13 mouse cellular contexts compared by ENCODE assay signal in the genomic region with DNA sequence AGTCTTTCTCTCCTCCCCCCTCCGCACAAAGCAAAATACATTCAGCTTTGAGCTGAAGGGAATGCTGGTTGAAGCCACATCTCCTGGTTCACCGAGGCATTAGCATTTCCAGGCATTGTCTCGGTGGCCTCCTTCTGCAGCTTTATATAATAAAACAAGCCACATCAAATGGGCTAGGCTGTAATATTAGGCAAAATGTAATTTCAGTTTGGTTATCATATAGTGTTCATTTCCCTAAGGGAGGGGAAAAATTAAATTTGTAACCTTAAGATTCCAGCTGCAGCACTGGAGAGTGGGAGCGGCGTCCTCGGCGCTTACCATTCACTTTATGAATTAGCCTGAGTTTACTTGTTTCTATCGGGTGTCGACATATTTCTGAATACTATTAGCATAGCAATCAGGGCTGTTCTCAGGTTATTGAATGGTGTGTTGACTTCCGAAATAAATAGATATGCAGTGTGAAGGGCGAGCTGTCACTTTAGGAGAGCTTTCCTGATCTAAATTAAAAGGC.
DNase-seq lines count a peak whose midpoint lies in the region; ATAC-seq lines count a peak whose summit lies in the region.
"Had no signal": no experiment of that assay in that cellular context is flagged by ENCODE, and none has a peak within 500 bp of the region (broad histone marks: within the 10 kb centered on the region; RNA-seq: fewer than 3 reads in every experiment).

No protein-coding gene starts in this region.

- no peak for ATAC-seq in embryonic facial prominence, embryonic 13.5 days (ENCODE audit: insufficient number of reproducible peaks, insufficient read depth, low FRiP score, low TSS enrichment, low read depth)
- ATAC-seq in midbrain, embryonic 11.5 days (ENCODE audit: low FRiP score) = peak; percentile 79
- peak; percentile 60 for ATAC-seq in neural tube, embryonic 15.5 days (ENCODE audit: low FRiP score)

- WGBS in embryonic facial prominence, embryonic 13.5 days = 63% methylated on average over 11 of the region's 11 CpGs
- WGBS in embryonic facial prominence, embryonic 10.5 days = 74% methylated on average over 11 of the region's 11 CpGs
- WGBS in midbrain, embryonic 11.5 days = 43% methylated on average over 11 of the region's 11 CpGs
- WGBS in neural tube, embryonic 15.5 days = 29% methylated on average over 11 of the region's 11 CpGs

- no peaks in the 10 kb centered on the region for H3K27me3 ChIP-seq in embryonic facial prominence, embryonic 13.5 days
- no peaks in the 10 kb centered on the region for H3K27me3 ChIP-seq in embryonic facial prominence, embryonic 10.5 days (replicated peaks; ENCODE audit: low read depth, poor library complexity, severe bottlenecking)
- no peaks in the 10 kb centered on the region for H3K27me3 ChIP-seq in midbrain, embryonic 11.5 days (ENCODE audit: control insufficient read depth, insufficient read depth, low read length)
- H3K27me3 ChIP-seq in neural tube, embryonic 15.5 days (replicated peaks) = no peaks in the 10 kb centered on the region
- H3K27me3 ChIP-seq: heart, embryonic 15.5 days; liver, embryonic 15.5 days; stomach, embryonic 15.5 days had no signal

- no peaks in the 10 kb centered on the region for H3K36me3 ChIP-seq in embryonic facial prominence, embryonic 13.5 days
- no peaks in the 10 kb centered on the region for H3K36me3 ChIP-seq in embryonic facial prominence, embryonic 10.5 days (replicated peaks)
- no peaks in the 10 kb centered on the region for H3K36me3 ChIP-seq in midbrain, embryonic 11.5 days (ENCODE audit: control insufficient read depth, insufficient read depth, low read length)
- H3K36me3 ChIP-seq in neural tube, embryonic 15.5 days = no peaks in the 10 kb centered on the region
- H3K36me3 ChIP-seq: heart, embryonic 15.5 days; liver, embryonic 15.5 days; stomach, embryonic 15.5 days had no signal

- DNase-seq in embryonic facial prominence, embryonic 10.5 days (ENCODE audit: low spot score) = no peak
- DNase-seq in right cerebral cortex, adult 2 months (ENCODE audit: low spot score in 2 of 2) = peak; percentile 22 to 37
- no peak for DNase-seq in right cerebral cortex, postnatal 14 days
- no peak for DNase-seq in midbrain, embryonic 11.5 days (ENCODE audit: low spot score, missing footprints)
- DNase-seq in lung, postnatal 10 days = no peak
- DNase-seq in adrenal gland, postnatal 14 days = no peak
- DNase-seq: cerebellum, adult 9-10 months; thymus, postnatal 25 days had no signal

- H3K4me3 ChIP-seq in embryonic facial prominence, embryonic 13.5 days = no peak overlapping the region
- no peak overlapping the region for H3K4me3 ChIP-seq in embryonic facial prominence, embryonic 10.5 days
- H3K4me3 ChIP-seq in midbrain, embryonic 11.5 days (ENCODE audit: low read depth, low read length) = no peak overlapping the region
- H3K4me3 ChIP-seq in neural tube, embryonic 15.5 days (replicated peaks) = no peak overlapping the region
- H3K4me3 ChIP-seq: heart, embryonic 15.5 days; liver, embryonic 15.5 days; stomach, embryonic 15.5 days had no signal

- no peak overlapping the region for H3K27ac ChIP-seq in embryonic facial prominence, embryonic 13.5 days
- no peak overlapping the region for H3K27ac ChIP-seq in embryonic facial prominence, embryonic 10.5 days (replicated peaks)
- peak overlapping the region; percentile 52 for H3K27ac ChIP-seq in midbrain, embryonic 11.5 days (ENCODE audit: low read depth, low read length)
- peak overlapping the region; percentile 89 for H3K27ac ChIP-seq in neural tube, embryonic 15.5 days (replicated peaks)
- H3K27ac ChIP-seq: heart, embryonic 15.5 days; liver, embryonic 15.5 days; stomach, embryonic 15.5 days had no signal

- no peaks in the 10 kb centered on the region for H3K4me1 ChIP-seq in embryonic facial prominence, embryonic 13.5 days
- no peaks in the 10 kb centered on the region for H3K4me1 ChIP-seq in embryonic facial prominence, embryonic 10.5 days
- peaks cover 12% of the 10 kb centered on the region for H3K4me1 ChIP-seq in midbrain, embryonic 11.5 days (ENCODE audit: control insufficient read depth, insufficient read depth, low read length)
- H3K4me1 ChIP-seq in neural tube, embryonic 15.5 days = peaks cover 8% of the 10 kb centered on the region
- H3K4me1 ChIP-seq: heart, embryonic 15.5 days; liver, embryonic 15.5 days; stomach, embryonic 15.5 days had no signal

- no peak overlapping the region for H3K9ac ChIP-seq in embryonic facial prominence, embryonic 13.5 days
- no peak overlapping the region for H3K9ac ChIP-seq in midbrain, embryonic 11.5 days (ENCODE audit: low read length)
- peak overlapping the region; percentile 37; the same call in 1 of the 2 replicates for H3K9ac ChIP-seq in neural tube, embryonic 15.5 days (replicated peaks)
- H3K9ac ChIP-seq: heart, embryonic 15.5 days; liver, embryonic 15.5 days; stomach, embryonic 15.5 days had no signal

- H3K4me2 ChIP-seq in embryonic facial prominence, embryonic 13.5 days = peak overlapping the region; percentile 19; the same call in 1 of the 2 replicates
- peak overlapping the region; percentile 22 for H3K4me2 ChIP-seq in midbrain, embryonic 11.5 days
- H3K4me2 ChIP-seq in neural tube, embryonic 15.5 days = peak overlapping the region; percentile 42
- H3K4me2 ChIP-seq: heart, embryonic 15.5 days; liver, embryonic 15.5 days; stomach, embryonic 15.5 days had no signal

- no peaks in the 10 kb centered on the region for H3K9me3 ChIP-seq in embryonic facial prominence, embryonic 13.5 days
- no peaks in the 10 kb centered on the region for H3K9me3 ChIP-seq in embryonic facial prominence, embryonic 10.5 days
- no peaks in the 10 kb centered on the region for H3K9me3 ChIP-seq in midbrain, embryonic 11.5 days (ENCODE audit: control insufficient read depth, low read length)
- H3K9me3 ChIP-seq in neural tube, embryonic 15.5 days (replicated peaks) = no peaks in the 10 kb centered on the region
- H3K9me3 ChIP-seq: heart, embryonic 15.5 days; liver, embryonic 15.5 days; stomach, embryonic 15.5 days had no signal

Comparison
In these comparisons a context has a peak if more than half of its experiments do, and no peak if none do; other contexts are left out.
1. DNase-seq: peak in right cerebral cortex, adult 2 months (2 of 2); none in embryonic facial prominence, embryonic 10.5 days (single experiment), right cerebral cortex, postnatal 14 days (single experiment), midbrain, embryonic 11.5 days (single experiment), lung, postnatal 10 days (single experiment) and adrenal gland, postnatal 14 days (single experiment).
2. H3K27ac ChIP-seq: peak in midbrain, embryonic 11.5 days (single experiment) and neural tube, embryonic 15.5 days (single experiment); none in embryonic facial prominence, embryonic 13.5 days (single experiment) and embryonic facial prominence, embryonic 10.5 days (single experiment).
3. Peak in every context shown above with its lines, with median percentiles within 50 percentile points of each other: H3K4me2 ChIP-seq.